Mouse (Mus musculus): ENCODE results near the gene Klrb1f.
"Not testable (repeated sequence)": the region's sequence is repeated elsewhere in the genome, so short reads cannot be mapped to it uniquely, and the experiment has no call there.

Gene Klrb1f

DNA sequence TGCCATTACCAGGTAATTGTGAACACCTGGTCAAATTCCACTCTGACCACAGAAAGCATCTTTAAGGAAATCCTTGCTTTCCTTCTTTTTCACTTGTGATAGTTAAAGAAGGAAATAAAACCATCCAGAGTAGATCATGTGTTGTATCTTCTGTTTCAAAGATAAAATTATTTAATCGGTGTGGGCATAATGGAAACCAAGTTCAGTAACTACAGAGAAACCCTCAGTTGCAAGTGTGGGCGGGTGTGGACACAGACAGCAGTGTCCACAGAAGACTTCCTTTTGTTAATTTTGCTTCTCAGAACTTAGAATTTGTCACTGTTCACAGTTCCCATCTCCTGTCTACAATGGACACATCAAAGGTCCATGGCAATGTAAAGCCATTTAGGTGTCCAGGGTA lies at the start of gene Klrb1f:
Gene Klrb1f, plus strand, starts transcription at position 301 of the 400 bp plus-strand sequence.
- no peaks in the 10 kb centered on the region for H3K36me3 ChIP-seq (ENCODE audit: control insufficient read depth, insufficient read depth, low read length, poor library complexity, severe bottlenecking)
- H3K27me3 ChIP-seq (ENCODE audit: control insufficient read depth, insufficient read depth, low read length, poor library complexity, severe bottlenecking): no peaks in the 10 kb centered on the region; the same call in 1 of the 2 replicates
- no peak for DNase-seq (ENCODE audit: low read depth, low spot score)

DNA sequence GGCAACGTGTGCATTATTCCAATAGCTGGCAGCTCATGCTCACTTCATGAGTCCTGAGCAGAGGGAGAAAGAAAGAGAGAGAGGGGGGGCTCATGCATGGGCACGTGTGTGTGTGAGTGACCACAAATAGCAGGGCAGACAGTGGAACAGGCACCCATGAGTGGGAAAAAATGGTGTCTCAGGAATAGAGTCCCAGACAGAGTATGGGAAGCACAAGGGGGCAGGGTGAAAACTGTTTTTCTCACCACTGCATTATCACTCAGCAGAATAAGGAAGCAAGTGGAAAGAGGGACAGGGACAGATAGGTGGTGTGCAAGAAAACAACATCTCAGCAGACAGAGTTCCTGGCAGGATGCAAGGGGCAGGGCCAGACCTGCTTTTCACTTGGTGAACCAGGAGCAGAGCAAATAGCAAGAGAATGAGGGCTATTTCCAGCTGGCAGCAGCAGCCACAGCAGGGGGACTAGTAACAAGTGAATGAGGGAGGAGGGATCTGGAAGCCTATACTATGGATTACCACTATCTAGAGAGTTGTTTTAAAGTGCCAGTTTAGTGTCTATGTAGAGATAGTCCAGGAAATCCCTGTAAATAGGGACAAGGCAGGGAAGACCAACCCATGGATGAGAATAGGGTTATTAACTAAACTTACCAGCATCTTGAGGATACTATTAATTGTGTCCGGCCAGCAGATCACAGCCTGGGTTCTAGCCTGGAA lies 49.5 kb upstream of the Klrb1f start:
- no peaks in the 10 kb centered on the region for H3K36me3 ChIP-seq (ENCODE audit: control insufficient read depth, insufficient read depth, low read length, poor library complexity, severe bottlenecking)
- DNase-seq (ENCODE audit: low read depth, low spot score): no peak
- no peaks in the 10 kb centered on the region for H3K27me3 ChIP-seq (ENCODE audit: control insufficient read depth, insufficient read depth, low read length, poor library complexity, severe bottlenecking)

DNA sequence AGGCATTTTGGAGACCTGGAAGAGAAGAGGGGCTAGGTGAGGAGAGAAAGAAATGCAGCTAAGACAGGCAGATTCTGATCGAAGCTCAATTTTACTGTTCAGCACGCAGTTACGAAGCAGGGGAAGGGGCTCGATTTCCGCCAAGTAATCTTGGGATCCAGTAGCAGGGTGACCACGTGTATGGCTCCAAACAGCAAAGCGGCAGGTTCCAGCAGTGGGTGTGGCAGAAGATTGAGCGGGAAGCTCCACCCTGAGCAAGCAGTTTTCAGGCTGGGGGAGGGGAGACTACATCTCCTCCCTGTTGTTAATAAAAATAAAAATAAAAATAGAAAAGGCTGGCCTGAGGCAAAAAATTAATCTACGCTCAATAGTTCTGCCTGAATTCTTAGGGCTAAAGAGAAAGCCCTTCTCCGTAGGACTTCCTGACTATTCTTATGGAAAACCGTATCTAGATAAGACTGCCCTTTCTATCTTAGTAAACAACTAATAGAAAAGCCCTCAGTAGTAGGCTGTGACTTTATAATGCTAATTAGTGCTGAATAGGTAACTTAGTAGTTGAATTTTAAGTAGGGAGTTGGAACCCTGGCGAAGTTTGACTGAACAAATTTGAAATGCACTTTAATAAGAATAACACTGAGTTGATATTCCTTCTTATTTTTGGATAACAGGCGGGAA lies 48.8 kb upstream of the Klrb1f start:
- H3K27me3 ChIP-seq (ENCODE audit: control insufficient read depth, insufficient read depth, low read length, poor library complexity, severe bottlenecking): no peaks in the 10 kb centered on the region
- H3K36me3 ChIP-seq (ENCODE audit: control insufficient read depth, insufficient read depth, low read length, poor library complexity, severe bottlenecking): no peaks in the 10 kb centered on the region
- DNase-seq (ENCODE audit: low read depth, low spot score): no peak

DNA sequence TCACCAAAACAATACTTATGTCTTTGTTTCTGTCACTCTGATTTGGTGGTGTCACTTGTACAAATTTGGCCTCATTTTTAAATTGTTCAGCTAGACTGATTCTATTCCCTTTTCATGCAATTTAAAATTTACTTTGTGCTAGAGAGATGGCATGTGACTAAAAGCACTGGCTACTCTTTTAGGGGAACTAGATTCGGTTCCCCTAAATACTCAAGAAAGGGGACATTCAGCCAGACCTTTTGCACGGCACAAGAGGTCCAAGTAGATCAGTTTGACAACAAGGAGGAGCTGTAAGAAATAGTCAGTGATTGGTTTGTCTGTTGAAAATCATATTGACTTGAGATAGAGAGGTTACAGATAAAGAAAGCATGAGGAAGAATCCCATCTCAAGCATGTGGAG lies 44.3 kb upstream of the Klrb1f start:
- no peaks in the 10 kb centered on the region for H3K36me3 ChIP-seq (ENCODE audit: control insufficient read depth, insufficient read depth, low read length, poor library complexity, severe bottlenecking)
- H3K27me3 ChIP-seq (ENCODE audit: control insufficient read depth, insufficient read depth, low read length, poor library complexity, severe bottlenecking): no peaks in the 10 kb centered on the region
- no peak for DNase-seq (ENCODE audit: low read depth, low spot score)

DNA sequence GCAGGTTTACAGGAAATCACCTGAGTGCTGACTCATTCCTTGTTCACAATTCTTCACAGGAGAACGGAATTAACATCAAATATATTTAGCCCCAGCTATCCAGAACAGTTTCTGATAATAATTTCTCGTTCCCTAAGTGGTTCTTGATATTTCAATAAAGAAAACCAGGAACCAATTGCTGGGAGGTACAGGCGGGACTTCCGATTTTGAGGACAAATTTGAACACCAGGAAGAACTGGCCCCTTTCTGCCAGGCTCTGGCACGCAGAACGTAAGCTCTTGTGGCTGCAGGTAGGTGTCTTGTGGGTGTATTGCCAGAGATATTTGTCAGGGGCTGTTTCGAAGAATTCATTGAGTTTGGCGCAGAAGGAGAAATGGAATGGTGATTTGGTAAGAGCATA lies 37.1 kb upstream of the Klrb1f start:
- Histone ChIP-seq H3K36me3 (ENCODE audit: control insufficient read depth, insufficient read depth, low read length, poor library complexity, severe bottlenecking) (peaks cover 2% of the 10 kb centered on the region; the same call in 1 of the 2 replicates), H3K27me3 (ENCODE audit: control insufficient read depth, insufficient read depth, low read length, poor library complexity, severe bottlenecking) (no peaks in the 10 kb centered on the region)
- no peak for DNase-seq (ENCODE audit: low read depth, low spot score)

DNA sequence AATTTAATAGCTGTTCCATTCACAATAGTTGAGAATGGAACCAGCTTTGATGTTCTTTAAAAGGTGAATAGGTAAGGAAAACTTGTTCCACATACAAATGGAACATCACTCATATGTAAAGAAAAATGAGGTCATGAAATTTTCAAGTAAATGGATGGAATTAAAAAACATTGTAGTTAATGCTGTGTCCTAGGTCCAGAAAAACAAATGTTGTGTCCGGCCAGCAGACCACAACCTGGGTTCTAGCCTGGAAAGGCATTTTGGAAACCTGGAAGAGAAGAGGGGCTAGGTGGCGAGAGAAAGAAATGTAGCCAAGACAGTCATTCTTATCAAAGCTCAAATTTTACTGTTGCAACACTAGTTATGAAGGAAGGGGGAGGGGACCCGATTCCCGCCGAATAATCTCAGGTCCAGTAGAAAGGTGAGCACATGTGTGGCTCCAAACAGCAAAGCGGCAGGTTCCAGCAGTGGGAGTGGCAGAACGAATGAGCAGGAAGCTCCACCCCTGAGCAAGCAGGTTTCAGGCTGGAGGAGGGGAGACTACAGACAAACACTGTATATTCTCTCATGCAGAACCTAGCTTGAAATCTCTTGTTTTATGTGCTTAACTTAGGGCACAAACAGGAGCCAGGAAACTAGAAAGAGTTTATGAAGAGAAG lies 35.7 kb upstream of the Klrb1f start:
- H3K36me3 ChIP-seq (ENCODE audit: control insufficient read depth, insufficient read depth, low read length, poor library complexity, severe bottlenecking); H3K27me3 ChIP-seq (ENCODE audit: control insufficient read depth, insufficient read depth, low read length, poor library complexity, severe bottlenecking); DNase-seq (ENCODE audit: low read depth, low spot score): not testable (repeated sequence)

DNA sequence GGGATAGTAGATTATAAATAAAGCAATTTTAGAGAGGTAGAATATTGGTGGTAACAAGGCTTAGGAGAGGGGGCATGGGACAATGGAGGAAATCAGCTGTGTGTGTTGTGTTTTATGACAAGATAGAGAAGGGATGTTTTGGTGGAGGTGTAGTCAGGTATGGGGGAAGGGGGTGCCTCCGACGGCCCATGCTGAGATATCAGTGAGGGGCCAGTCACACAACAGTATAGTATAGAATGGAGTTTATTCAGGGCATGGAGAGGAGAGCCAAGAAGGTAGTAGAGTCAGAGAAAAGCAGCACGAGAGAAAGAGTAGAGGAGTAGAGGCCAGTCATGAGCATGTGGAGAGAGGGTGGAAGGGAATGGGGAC lies 35.2 kb upstream of the Klrb1f start:
- Histone ChIP-seq H3K27me3 (ENCODE audit: control insufficient read depth, insufficient read depth, low read length, poor library complexity, severe bottlenecking) (no peaks in the 10 kb centered on the region), H3K36me3 (ENCODE audit: control insufficient read depth, insufficient read depth, low read length, poor library complexity, severe bottlenecking) (peaks cover 2% of the 10 kb centered on the region; the same call in 1 of the 2 replicates)
- DNase-seq (ENCODE audit: low read depth, low spot score): no peak

DNA sequence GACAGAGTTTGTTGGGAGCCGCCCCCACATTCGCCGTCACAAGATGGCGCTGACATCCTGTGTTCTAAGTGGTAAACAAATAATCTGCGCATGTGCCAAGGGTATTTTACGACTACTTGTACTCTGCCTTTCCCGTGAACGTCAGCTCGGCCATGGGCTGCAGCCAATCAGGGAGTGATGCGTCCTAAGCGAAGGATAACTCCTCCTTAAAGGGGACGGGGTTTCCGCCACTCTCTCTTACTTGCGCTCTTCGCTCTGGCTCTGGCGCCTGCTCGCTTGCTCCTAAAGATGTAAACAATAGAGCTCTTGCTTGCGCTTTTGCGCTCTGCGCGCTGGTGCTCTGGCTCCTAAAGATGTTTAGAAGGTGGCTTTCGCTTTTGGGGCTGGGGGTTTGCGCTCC lies 33.7 kb upstream of the Klrb1f start:
- not testable (repeated sequence) for DNase-seq (ENCODE audit: low read depth, low spot score); H3K27me3 ChIP-seq (ENCODE audit: control insufficient read depth, insufficient read depth, low read length, poor library complexity, severe bottlenecking); H3K36me3 ChIP-seq (ENCODE audit: control insufficient read depth, insufficient read depth, low read length, poor library complexity, severe bottlenecking)

DNA sequence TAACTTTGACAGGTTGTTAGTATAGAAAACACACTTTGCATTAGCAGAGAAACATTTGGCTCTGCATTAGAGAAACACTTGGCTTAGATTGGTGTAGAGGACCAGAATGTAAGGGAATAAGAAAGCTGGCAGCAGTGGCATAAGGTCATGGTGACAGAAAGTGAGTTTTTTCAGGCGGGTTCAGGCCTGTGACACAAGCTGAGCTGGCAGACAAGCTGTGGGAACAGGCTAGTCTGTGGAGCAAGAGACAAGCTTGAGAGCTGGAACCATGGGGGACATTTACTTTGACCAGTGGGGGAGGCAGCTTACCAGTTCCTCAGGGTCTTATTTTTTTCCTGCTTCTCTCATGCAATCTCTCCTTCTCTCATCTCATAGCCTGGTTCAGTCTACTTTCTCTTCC lies 32.7 kb upstream of the Klrb1f start:
- DNase-seq (ENCODE audit: low read depth, low spot score): no peak
- H3K36me3 ChIP-seq (ENCODE audit: control insufficient read depth, insufficient read depth, low read length, poor library complexity, severe bottlenecking): no peaks in the 10 kb centered on the region
- no peaks in the 10 kb centered on the region for H3K27me3 ChIP-seq (ENCODE audit: control insufficient read depth, insufficient read depth, low read length, poor library complexity, severe bottlenecking)

DNA sequence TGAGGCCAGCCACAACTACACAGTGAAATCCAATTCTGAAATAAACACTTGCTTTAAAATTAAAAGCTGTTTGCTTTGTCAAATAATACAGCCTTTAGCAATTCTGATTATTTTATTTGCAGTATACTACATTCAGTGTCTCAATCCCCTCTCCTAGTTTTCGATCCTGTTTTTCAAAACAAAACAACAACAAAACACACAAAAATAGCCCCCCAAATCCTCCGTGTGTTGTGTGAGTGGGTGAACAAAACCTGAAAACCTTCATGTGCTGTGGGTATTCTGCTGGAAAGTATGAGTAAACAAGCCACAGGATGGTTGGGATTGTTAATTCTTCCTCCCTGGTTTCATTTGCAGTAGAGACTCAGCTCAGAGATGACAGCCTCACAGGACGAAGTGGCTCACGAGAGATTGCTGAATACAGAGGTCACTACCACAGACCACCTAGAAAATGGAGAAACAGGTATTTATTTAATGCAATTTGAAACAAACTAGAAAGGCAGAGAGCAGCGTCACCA lies 31.9 kb upstream of the Klrb1f start:
- DNase-seq (ENCODE audit: low read depth, low spot score): no peak
- Histone ChIP-seq H3K27me3 (ENCODE audit: control insufficient read depth, insufficient read depth, low read length, poor library complexity, severe bottlenecking) (no peaks in the 10 kb centered on the region), H3K36me3 (ENCODE audit: control insufficient read depth, insufficient read depth, low read length, poor library complexity, severe bottlenecking) (no peaks in the 10 kb centered on the region)

DNA sequence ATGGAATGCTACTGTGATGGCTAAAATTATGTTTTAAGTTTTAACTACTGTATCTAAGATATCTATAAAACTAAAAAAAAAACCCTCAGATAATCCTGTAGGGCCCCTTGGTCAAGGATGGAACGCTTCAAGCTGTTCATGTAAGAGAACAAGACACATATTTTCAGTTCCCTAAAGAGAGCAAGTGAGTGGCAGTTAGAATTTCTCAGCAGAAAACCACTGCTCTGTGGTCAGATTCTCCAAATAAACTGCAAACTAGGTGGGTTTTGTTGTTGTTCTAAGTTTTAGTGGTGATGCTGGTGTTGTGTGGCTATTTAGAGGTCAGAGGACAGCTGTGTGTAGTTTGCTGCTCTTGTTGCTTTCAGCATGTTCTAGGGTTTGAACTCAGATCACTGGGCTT lies 31.3 kb upstream of the Klrb1f start:
- DNase-seq (ENCODE audit: low read depth, low spot score): peak; percentile 53
- no peaks in the 10 kb centered on the region for H3K36me3 ChIP-seq (ENCODE audit: control insufficient read depth, insufficient read depth, low read length, poor library complexity, severe bottlenecking)
- no peaks in the 10 kb centered on the region for H3K27me3 ChIP-seq (ENCODE audit: control insufficient read depth, insufficient read depth, low read length, poor library complexity, severe bottlenecking)

DNA sequence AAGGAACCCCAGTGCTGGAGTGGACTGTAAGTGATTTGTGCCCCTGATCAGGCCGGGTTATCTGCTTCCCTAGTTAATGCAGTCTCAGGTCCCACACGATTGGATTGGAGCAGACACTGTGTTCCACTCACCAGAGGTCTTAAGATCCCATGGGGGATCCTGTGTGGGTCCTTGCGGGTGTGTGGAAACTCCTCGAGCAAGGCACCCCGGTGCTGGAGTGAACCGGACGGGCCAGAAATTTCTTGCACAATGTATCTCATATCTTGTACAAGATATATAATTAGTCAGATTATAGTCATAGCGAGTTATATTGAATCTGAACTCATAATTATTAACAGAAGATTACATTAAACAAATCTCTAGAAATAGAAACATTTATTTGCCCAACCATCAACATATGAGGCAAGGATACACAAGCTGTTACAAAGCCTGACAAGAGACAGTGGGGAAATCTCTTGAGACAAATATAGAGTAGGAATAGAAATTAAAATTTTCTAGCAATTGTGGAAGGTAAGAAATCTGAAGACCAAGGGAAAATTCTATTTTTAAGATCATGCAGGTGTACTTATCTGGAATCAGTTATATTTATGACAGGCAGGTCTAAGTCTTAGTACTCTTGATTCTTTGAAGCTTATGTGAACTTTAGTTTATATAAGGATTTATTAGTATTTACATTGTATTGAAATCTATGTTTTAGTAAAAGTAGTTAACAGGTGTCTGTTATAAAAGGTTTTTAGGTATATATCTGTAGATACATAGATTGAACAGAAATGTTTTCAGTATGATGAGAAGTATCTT lies 18.1 kb upstream of the Klrb1f start:
- DNase-seq (ENCODE audit: low read depth, low spot score): no peak
- Histone ChIP-seq H3K36me3 (ENCODE audit: control insufficient read depth, insufficient read depth, low read length, poor library complexity, severe bottlenecking) (no peaks in the 10 kb centered on the region), H3K27me3 (ENCODE audit: control insufficient read depth, insufficient read depth, low read length, poor library complexity, severe bottlenecking) (no peaks in the 10 kb centered on the region)

DNA sequence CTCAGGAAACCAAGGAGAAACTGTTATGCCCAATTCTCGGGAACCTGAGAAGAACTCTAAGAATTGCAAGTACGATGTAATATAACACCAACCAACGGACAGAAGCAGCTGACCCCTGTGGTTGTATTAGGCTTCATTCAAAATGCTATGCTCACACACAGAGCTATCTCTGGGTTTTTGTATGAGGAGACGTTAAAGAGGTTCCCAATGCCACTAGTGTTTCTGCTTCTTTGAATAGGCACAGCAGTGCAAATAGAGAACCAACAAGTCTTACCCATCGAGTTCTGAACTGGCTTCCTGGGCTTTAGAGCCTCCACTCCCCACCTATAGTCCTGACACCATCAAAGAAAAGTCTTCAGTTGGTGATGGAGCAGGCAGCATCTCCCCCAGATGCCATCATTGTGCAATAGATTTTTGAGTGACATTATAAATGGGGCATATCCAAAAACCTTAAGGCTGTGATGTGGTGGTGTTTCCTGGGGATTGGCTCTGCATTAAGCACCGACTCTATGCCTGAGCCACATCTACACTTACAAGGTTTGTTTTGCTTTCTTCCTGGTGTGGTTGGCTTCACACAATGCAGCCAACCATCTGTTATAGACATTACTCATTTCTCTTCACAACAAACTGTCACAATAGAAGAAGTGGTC lies 15.4 kb upstream of the Klrb1f start:
- no peak for DNase-seq (ENCODE audit: low read depth, low spot score)
- H3K36me3 ChIP-seq (ENCODE audit: control insufficient read depth, insufficient read depth, low read length, poor library complexity, severe bottlenecking): no peaks in the 10 kb centered on the region
- H3K27me3 ChIP-seq (ENCODE audit: control insufficient read depth, insufficient read depth, low read length, poor library complexity, severe bottlenecking): no peaks in the 10 kb centered on the region

DNA sequence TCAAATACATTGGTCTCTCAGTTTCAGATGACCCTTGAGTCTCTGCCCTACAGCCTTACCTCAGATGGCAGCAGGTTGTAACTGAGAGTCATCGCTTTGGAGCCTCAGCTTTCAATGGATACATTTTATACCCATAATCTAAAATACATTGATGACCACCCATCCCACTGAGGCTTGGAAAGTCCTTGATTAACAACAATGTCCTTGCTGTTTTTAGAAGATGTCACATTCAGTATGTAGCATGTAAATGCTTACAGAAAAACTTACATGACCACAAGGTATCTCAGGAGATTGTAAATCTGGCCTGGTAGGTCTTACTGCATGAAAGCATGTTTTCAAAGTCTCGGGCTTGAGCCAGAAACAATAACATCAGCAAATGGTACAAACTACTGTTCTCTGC lies 14.7 kb upstream of the Klrb1f start:
- no peak for DNase-seq (ENCODE audit: low read depth, low spot score)
- Histone ChIP-seq H3K27me3 (ENCODE audit: control insufficient read depth, insufficient read depth, low read length, poor library complexity, severe bottlenecking) (no peaks in the 10 kb centered on the region), H3K36me3 (ENCODE audit: control insufficient read depth, insufficient read depth, low read length, poor library complexity, severe bottlenecking) (no peaks in the 10 kb centered on the region)
